Mouse (Mus musculus): ENCODE measurements around the gene Dnm3.

GRCm38 (mm10) chr1:161980626-161981298 lies 497.1 kb downstream of the Dnm3 start:
- TF ChIP-seq CTCF (IDR thresholded peaks at IDR 0.05 in 2 of 3, conservative IDR thresholded peaks at IDR 0.05 in 1 of 3; ENCODE audit: control insufficient read depth in 1 of 3, insufficient read depth in 1 of 3, low read depth in 2 of 3, low read length in 3 of 3, poor library complexity in 1 of 3, severe bottlenecking in 1 of 3): no peak
- no peak for TF ChIP-seq POLR2A (IDR thresholded peaks at IDR 0.05; ENCODE audit: control insufficient read depth in 1 of 2, insufficient read depth in 1 of 2, low read depth in 1 of 2, low read length in 2 of 2, poor library complexity in 1 of 2)
- TF ChIP-seq EP300 (IDR thresholded peaks at IDR 0.05; ENCODE audit: low read depth in 1 of 2, low read length in 2 of 2): no peak
- no peak for TF ChIP-seq RAD21 (IDR thresholded peaks at IDR 0.05; ENCODE audit: low read depth, low read length)
- no peak for TF ChIP-seq TAL1 (IDR thresholded peaks at IDR 0.05; ENCODE audit: low read length)
- no peak for TF ChIP-seq MAX (IDR thresholded peaks at IDR 0.05; ENCODE audit: low read length)
- TF ChIP-seq USF1 (IDR thresholded peaks at IDR 0.05; ENCODE audit: low read depth, low read length): no peak
- no peak for TF ChIP-seq ZNF384 (IDR thresholded peaks at IDR 0.05; ENCODE audit: low read depth, low read length)
- TF ChIP-seq UBTF (IDR thresholded peaks at IDR 0.05; ENCODE audit: borderline replicate concordance, insufficient read depth, low read depth, low read length): no peak
- TF ChIP-seq POLR2AphosphoS2 (IDR thresholded peaks at IDR 0.05; ENCODE audit: low read length): no peak
- TF ChIP-seq RCOR1 (IDR thresholded peaks at IDR 0.05; ENCODE audit: low read depth, low read length): no peak
- TF ChIP-seq NRF1 (IDR thresholded peaks at IDR 0.05; ENCODE audit: insufficient read depth, low read depth, low read length, poor library complexity, severe bottlenecking): no peak
